Mouse (Mus musculus): Measurements from ENCODE around the gene Ankrd34a. TPM values are rescaled to one million over a fixed set of nuclear protein-coding genes. Genes with fewer than 3 reads are reported as not detected.

Gene Ankrd34a
- total and polyA plus RNA-seq, 2 experiments from 2014 or later: 1.2 to 6.8 TPM

- DNase-seq (ENCODE audit: low spot score) (peak; percentile 78), ATAC-seq (ENCODE audit: insufficient read depth, low read depth) (no peak)
- 10% methylated on average over 8 of the region's 8 CpGs for WGBS
- peak overlapping the region; percentile 14; the same call in 1 of the 2 replicates for H3K4me2 ChIP-seq (ENCODE audit: low read depth, low read length)
- H3K27me3 ChIP-seq (ENCODE audit: control insufficient read depth, insufficient read depth, low read length): no peaks in the 10 kb centered on the region
- H3K27ac ChIP-seq (ENCODE audit: low read depth): peak overlapping the region; percentile 71
- H3K4me1 ChIP-seq (ENCODE audit: control insufficient read depth, insufficient read depth): peaks cover 46% of the 10 kb centered on the region
- no peaks in the 10 kb centered on the region for H3K36me3 ChIP-seq (replicated peaks; ENCODE audit: control insufficient read depth, insufficient read depth, low read length)
- H3K9ac ChIP-seq (replicated peaks; ENCODE audit: low read depth, low read length): no peak overlapping the region
- TF ChIP-seq CTCF (IDR thresholded peaks at IDR 0.05; ENCODE audit: low read depth) (peak; percentile 68), EP300 (IDR thresholded peaks at IDR 0.05; ENCODE audit: low read depth) (peak; percentile 55; the same call in 1 of the 2 replicates)
- no peaks in the 10 kb centered on the region for H3K9me3 ChIP-seq (replicated peaks; ENCODE audit: control insufficient read depth, low read length)
- no peak overlapping the region for H3K4me3 ChIP-seq (ENCODE audit: low read depth, low read length)
Observed at GRCm38 (mm10) chr3:96551203-96551602, 45.2 kb upstream of the Ankrd34a start.

DNA sequence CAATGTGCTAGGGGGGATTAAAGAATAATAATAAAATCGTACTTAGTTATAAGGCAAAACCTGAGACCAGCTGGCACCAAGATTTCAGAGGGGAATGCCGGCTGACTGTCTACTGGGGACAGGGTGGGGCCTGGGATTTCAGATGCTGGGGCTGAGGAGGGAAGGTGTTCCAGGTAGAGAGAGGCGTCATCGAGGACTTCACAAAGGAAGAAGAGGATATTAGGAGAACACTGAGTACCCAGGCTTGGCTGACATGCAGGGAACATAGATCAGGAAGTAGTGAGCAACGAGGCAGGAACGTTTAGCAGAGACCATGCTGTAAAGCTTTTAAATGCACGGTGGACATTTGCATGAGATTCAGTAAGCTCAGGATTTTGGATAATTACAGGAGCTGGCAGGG is 44.5 kb upstream of the Ankrd34a start:
- 54% methylated on average over 7 of the region's 7 CpGs for WGBS
- H3K4me1 ChIP-seq (ENCODE audit: control insufficient read depth, insufficient read depth): peaks cover 48% of the 10 kb centered on the region
- ATAC-seq (ENCODE audit: insufficient read depth, low read depth): no peak

GRCm38 (mm10) chr3:96553601-96554000 is 42.8 kb upstream of the Ankrd34a start:
- Histone ChIP-seq H3K9ac (replicated peaks; ENCODE audit: low read depth, low read length) (no peak overlapping the region), H3K9me3 (replicated peaks; ENCODE audit: control insufficient read depth, low read length) (no peaks in the 10 kb centered on the region), H3K36me3 (replicated peaks; ENCODE audit: control insufficient read depth, insufficient read depth, low read length) (no peaks in the 10 kb centered on the region), H3K4me2 (ENCODE audit: low read depth, low read length) (no peak overlapping the region), H3K4me1 (ENCODE audit: control insufficient read depth, insufficient read depth) (peaks cover 44% of the 10 kb centered on the region), H3K27me3 (ENCODE audit: control insufficient read depth, insufficient read depth, low read length) (no peaks in the 10 kb centered on the region), H3K4me3 (ENCODE audit: low read depth, low read length) (no peak overlapping the region), H3K27ac (ENCODE audit: low read depth) (peak overlapping the region; percentile 96; the same call in 1 of the 2 replicates)
- DNase-seq (ENCODE audit: low spot score): no peak
- ATAC-seq (ENCODE audit: insufficient read depth, low read depth): no peak
- 72% methylated on average over 6 of the region's 6 CpGs for WGBS
- TF ChIP-seq CTCF (IDR thresholded peaks at IDR 0.05; ENCODE audit: low read depth): no peak
- no peak for TF ChIP-seq EP300 (IDR thresholded peaks at IDR 0.05; ENCODE audit: low read depth)

More for the DNA sequence above, 44.5 kb upstream of the Ankrd34a start:
- no peak overlapping the region for H3K4me3 ChIP-seq (ENCODE audit: low read depth, low read length)
- H3K27me3 ChIP-seq (ENCODE audit: control insufficient read depth, insufficient read depth, low read length): no peaks in the 10 kb centered on the region
- DNase-seq (ENCODE audit: low spot score): no peak
- no peak overlapping the region; the same call in 1 of the 2 replicates for H3K9ac ChIP-seq (replicated peaks; ENCODE audit: low read depth, low read length)
- TF ChIP-seq EP300 (IDR thresholded peaks at IDR 0.05; ENCODE audit: low read depth): no peak
- no peak for TF ChIP-seq CTCF (IDR thresholded peaks at IDR 0.05; ENCODE audit: low read depth)
- no peak overlapping the region for H3K4me2 ChIP-seq (ENCODE audit: low read depth, low read length)
- H3K27ac ChIP-seq (ENCODE audit: low read depth): peak overlapping the region; percentile 71
- no peaks in the 10 kb centered on the region for H3K9me3 ChIP-seq (replicated peaks; ENCODE audit: control insufficient read depth, low read length)
- no peaks in the 10 kb centered on the region for H3K36me3 ChIP-seq (replicated peaks; ENCODE audit: control insufficient read depth, insufficient read depth, low read length)

DNA sequence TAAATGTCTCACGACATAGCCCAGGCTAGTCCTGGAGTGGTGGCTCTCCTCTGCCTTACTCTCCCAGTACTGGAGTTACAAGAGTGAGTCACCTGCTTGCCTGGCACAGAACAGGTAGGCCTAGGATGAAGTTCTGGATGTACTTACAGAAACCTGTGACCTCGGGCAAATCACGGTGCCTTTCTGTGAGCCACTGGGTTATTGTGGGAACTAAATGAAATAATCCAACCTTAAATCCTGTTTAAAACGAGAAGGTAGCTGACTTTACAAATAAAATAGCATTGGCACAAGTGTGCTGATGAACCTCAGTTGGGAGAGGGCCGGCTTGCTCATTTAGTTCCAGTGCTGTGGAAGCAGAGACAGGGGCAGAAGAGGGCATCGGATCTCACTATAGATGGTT is 42.2 kb upstream of the Ankrd34a start:
- H3K27me3 ChIP-seq (ENCODE audit: control insufficient read depth, insufficient read depth, low read length): no peaks in the 10 kb centered on the region
- peaks cover 6% of the 10 kb centered on the region for H3K36me3 ChIP-seq (replicated peaks; ENCODE audit: control insufficient read depth, insufficient read depth, low read length)
- H3K27ac ChIP-seq (ENCODE audit: low read depth): peak overlapping the region; percentile 96
- WGBS: 75% methylated on average over 6 of the region's 6 CpGs
- H3K9me3 ChIP-seq (replicated peaks; ENCODE audit: control insufficient read depth, low read length): no peaks in the 10 kb centered on the region
- no peak overlapping the region for H3K4me2 ChIP-seq (ENCODE audit: low read depth, low read length)
- DNase-seq (ENCODE audit: low spot score): no peak
- peaks cover 44% of the 10 kb centered on the region for H3K4me1 ChIP-seq (ENCODE audit: control insufficient read depth, insufficient read depth)
- H3K4me3 ChIP-seq (ENCODE audit: low read depth, low read length): no peak overlapping the region
- H3K9ac ChIP-seq (replicated peaks; ENCODE audit: low read depth, low read length): peak overlapping the region; percentile 16; the same call in 1 of the 2 replicates
- ATAC-seq (ENCODE audit: insufficient read depth, low read depth): no peak
- TF ChIP-seq EP300 (IDR thresholded peaks at IDR 0.05; ENCODE audit: low read depth) (no peak), CTCF (IDR thresholded peaks at IDR 0.05; ENCODE audit: low read depth) (no peak)

GRCm38 (mm10) chr3:96555041-96555596 is 41.3 kb upstream of the Ankrd34a start:
- TF ChIP-seq CTCF (IDR thresholded peaks at IDR 0.05; ENCODE audit: low read depth) (no peak), EP300 (IDR thresholded peaks at IDR 0.05; ENCODE audit: low read depth) (peak; percentile 98)
- H3K4me1 ChIP-seq (ENCODE audit: control insufficient read depth, insufficient read depth): peaks cover 37% of the 10 kb centered on the region
- H3K9me3 ChIP-seq (replicated peaks; ENCODE audit: control insufficient read depth, low read length): no peaks in the 10 kb centered on the region
- H3K4me3 ChIP-seq (ENCODE audit: low read depth, low read length): peak overlapping the region; percentile 27
- peak; percentile 96 for DNase-seq (ENCODE audit: low spot score)
- peak overlapping the region; percentile 96 for H3K9ac ChIP-seq (replicated peaks; ENCODE audit: low read depth, low read length)
- no peaks in the 10 kb centered on the region for H3K27me3 ChIP-seq (ENCODE audit: control insufficient read depth, insufficient read depth, low read length)
- ATAC-seq (ENCODE audit: insufficient read depth, low read depth): peak; percentile 55
- peaks cover 15% of the 10 kb centered on the region for H3K36me3 ChIP-seq (replicated peaks; ENCODE audit: control insufficient read depth, insufficient read depth, low read length)
- 7% methylated on average over 12 of the region's 12 CpGs for WGBS
- H3K4me2 ChIP-seq (ENCODE audit: low read depth, low read length): peak overlapping the region; percentile 72
- peak overlapping the region; percentile 96 for H3K27ac ChIP-seq (ENCODE audit: low read depth)

All from heart, postnatal 0 days (tissue).